Mouse (Mus musculus) liver, embryonic 13.5 days (tissue): ENCODE measurements around the gene Agfg2. TPM values are rescaled to one million over a fixed set of nuclear protein-coding genes. Genes with fewer than 3 reads are reported as not detected.

Experiments
- ATAC-seq: fragments of 200-750 bp; cut with Nextera tagmentation; 2 replicates; pipeline ENCODE4 v1.8.0; 2017; ENCODE audit warnings: low read depth, mild to moderate bottlenecking, moderate number of reproducible peaks, moderate library complexity
- DNase-seq: peaks from one replicate; pipeline ENCODE4 v3.0.0; 2022
- H3K27ac ChIP-seq: fragments of 300-500 bp; sonication (generic); 2 replicates; pipeline ENCODE4 v1.5.1; 2015; ENCODE audit warnings: moderate library complexity, mild to moderate bottlenecking, inconsistent platforms
- H3K27me3 ChIP-seq: fragments of 300-500 bp; sonication (generic); 2 replicates; pipeline ENCODE4 v1.6.1; 2015; ENCODE audit warnings: mild to moderate bottlenecking, inconsistent platforms
- H3K36me3 ChIP-seq: fragments of 300-500 bp; sonication (generic); 2 replicates; pipeline ENCODE4 v1.6.1; 2015; ENCODE audit warnings: mild to moderate bottlenecking, inconsistent platforms
- H3K4me1 ChIP-seq: fragments of 300-500 bp; sonication (generic); replicated peaks from 2 replicates; pipeline ENCODE4 v1.6.1; 2015; ENCODE audit warnings: inconsistent platforms
- H3K4me2 ChIP-seq: fragments of 300-500 bp; sonication (generic); 2 replicates; pipeline ENCODE4 v1.6.1; 2015; ENCODE audit warnings: inconsistent platforms, mild to moderate bottlenecking, moderate library complexity
- H3K4me3 ChIP-seq: fragments of 300-500 bp; sonication (generic); replicated peaks from 2 replicates; pipeline ENCODE4 v1.5.1; 2015; ENCODE audit warnings: mild to moderate bottlenecking, inconsistent platforms
- H3K9ac ChIP-seq: fragments of 300-500 bp; sonication (generic); 2 replicates; pipeline ENCODE4 v1.6.1; 2015; ENCODE audit warnings: mild to moderate bottlenecking, inconsistent platforms
- H3K9me3 ChIP-seq: fragments of 300-500 bp; sonication (generic); replicated peaks from 2 replicates; pipeline ENCODE4 v1.6.1; 2016; ENCODE audit warnings: inconsistent platforms
- WGBS: fragments of 180-500 bp; shearing (Covaris S2); methylation state at CpG from one replicate; pipeline ENCODE4 v1.1.7; 2015; ENCODE audit not compliant: insufficient replicate concordance; 5-methylcytosine and 5-hydroxymethylcytosine counted together
- polyA plus RNA-seq: library from polyadenylated mRNA; unstranded; fragments of >200 nt; fragmentation: Nextera tagmentation; extraction: Ambion mirVana; gene quantifications from 2 replicates; pipeline ENCODE4 v1.2.1, GENCODE M21; 2015

Agfg2 gene
- polyA plus RNA-seq, 1 experiment from 2014 or later = 32.1 TPM

DNA sequence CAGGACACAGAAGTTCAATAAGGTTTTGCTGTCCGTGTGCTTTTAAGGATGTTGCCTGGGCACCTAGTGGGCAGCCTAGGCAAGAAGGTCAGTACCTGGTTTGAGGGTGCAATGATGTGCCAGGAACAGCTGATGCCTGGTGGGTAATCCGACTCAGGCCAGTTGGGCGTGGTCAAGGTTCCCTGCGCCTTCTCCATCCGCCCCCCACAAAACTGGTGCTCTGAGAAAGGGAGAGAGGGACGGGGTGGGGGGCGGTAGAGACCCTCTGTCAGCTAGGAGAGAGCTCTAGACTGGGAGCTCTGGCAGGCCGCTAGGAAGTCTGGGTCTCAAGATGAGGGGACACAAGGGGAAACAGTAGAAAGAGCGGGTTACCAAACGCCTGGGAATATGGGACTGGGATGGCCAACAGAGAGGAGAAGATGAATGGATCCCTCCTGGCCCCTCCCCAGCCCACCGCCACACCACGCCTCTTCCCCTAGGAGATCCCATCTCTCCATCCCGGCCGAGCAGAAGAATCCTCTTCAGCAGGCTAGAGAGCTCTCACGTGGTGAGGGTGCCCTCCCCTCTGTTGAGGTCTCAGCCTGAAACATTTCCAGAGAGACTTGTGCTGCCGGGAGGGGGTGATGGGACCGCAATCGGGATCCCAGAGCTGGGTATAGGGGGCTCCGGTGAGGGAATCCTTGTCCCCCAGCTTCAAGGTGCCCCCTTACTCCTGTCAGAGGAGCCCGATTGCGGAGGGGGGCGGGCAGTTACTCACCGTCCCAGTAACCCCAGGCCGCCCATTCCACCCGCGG lies 76.5 kb downstream of the Agfg2 start:
- H3K4me3 ChIP-seq = no peak overlapping the region
- H3K27me3 ChIP-seq = peaks cover 20% of the 10 kb centered on the region
- ATAC-seq = no peak
- 0 out of 2 replicates have a peak overlapping the region, but pooled peaks have one; percentile 10 for H3K4me2 ChIP-seq
- H3K27ac ChIP-seq = no peak overlapping the region; the same call in 1 of the 2 replicates
- H3K9ac ChIP-seq = 0 out of 2 replicates have a peak overlapping the region, but pooled peaks have one; percentile 15
- peaks cover 7% of the 10 kb centered on the region; the same call in 1 of the 2 replicates for H3K36me3 ChIP-seq
- no peaks in the 10 kb centered on the region for H3K9me3 ChIP-seq
- no peak for DNase-seq
- peaks cover 76% of the 10 kb centered on the region for H3K4me1 ChIP-seq
- WGBS = 41% methylated on average over 26 of the region's 26 CpGs

GRCm38 (mm10) chr5:137601365-137601729 lies 83.2 kb downstream of the Agfg2 start:
- peak overlapping the region; percentile 100 for H3K4me2 ChIP-seq
- peak overlapping the region; percentile 78 for H3K9ac ChIP-seq
- H3K27ac ChIP-seq = peak overlapping the region; percentile 85
- under 1% methylated on average over 22 of the region's 22 CpGs for WGBS
- DNase-seq (peak; percentile 32), ATAC-seq (no peak)
- H3K36me3 ChIP-seq = peaks cover 19% of the 10 kb centered on the region
- H3K27me3 ChIP-seq = no peaks in the 10 kb centered on the region
- H3K9me3 ChIP-seq = no peaks in the 10 kb centered on the region
- H3K4me1 ChIP-seq = peaks cover 80% of the 10 kb centered on the region
- peak overlapping the region; percentile 83 for H3K4me3 ChIP-seq

GRCm38 (mm10) chr5:137600619-137601364 lies 83.7 kb downstream of the Agfg2 start, which contains the start of gene Mospd3:
TSS of gene Mospd3 (minus strand) at chr5:137601058.
- peak; percentile 92 for ATAC-seq
- H3K4me1 ChIP-seq = peaks cover 77% of the 10 kb centered on the region
- H3K9ac ChIP-seq = peak within 1 kb of the TSS; percentile 91
- H3K9me3 ChIP-seq = no peaks in the 10 kb centered on the region
- peak; percentile 96 for DNase-seq
- under 1% methylated on average over 41 of the region's 41 CpGs for WGBS
- H3K27ac ChIP-seq = peak within 1 kb of the TSS; percentile 91
- H3K4me3 ChIP-seq = peak within 1 kb of the TSS; percentile 83
- no peaks in the 10 kb centered on the region for H3K27me3 ChIP-seq
- peaks cover 19% of the 10 kb centered on the region for H3K36me3 ChIP-seq
- peak within 1 kb of the TSS; percentile 100 for H3K4me2 ChIP-seq

Other genes with a start within 250 kb of the Agfg2 start
- gene Zan, start 207.7 kb downstream of the Agfg2 start, polyA plus RNA-seq = 0.12 and 0.16 TPM in 2 replicates
- 45.7 and 46.1 TPM in 2 replicates for gene Pop7, start 182.2 kb downstream of the Agfg2 start, polyA plus RNA-seq
- gene Gigyf1, start 166.2 kb downstream of the Agfg2 start, polyA plus RNA-seq = 3.3 and 3.7 TPM in 2 replicates
- gene Epo, start 151.5 kb downstream of the Agfg2 start, polyA plus RNA-seq = 0.96 and 1.2 TPM in 2 replicates
- 139 and 159 TPM in 2 replicates for gene Gnb2, start 151.2 kb downstream of the Agfg2 start, polyA plus RNA-seq
- gene Actl6b, start 131.2 kb downstream of the Agfg2 start, polyA plus RNA-seq = 0.14 and 0.16 TPM in 2 replicates
- gene Tfr2, start 114.9 kb downstream of the Agfg2 start, polyA plus RNA-seq = 41.5 and 45.7 TPM in 2 replicates
- 32.3 and 32.8 TPM in 2 replicates for gene Mospd3, start 83.7 kb downstream of the Agfg2 start, polyA plus RNA-seq
- gene Pcolce, start 70.9 kb downstream of the Agfg2 start, polyA plus RNA-seq = 15.5 and 16.1 TPM in 2 replicates
- 0.08 TPM in 1 of 2 replicates, not detected in the other for gene Fbxo24, start 55.7 kb downstream of the Agfg2 start, polyA plus RNA-seq
- 24.8 and 32.0 TPM in 2 replicates for gene Lrch4, start 55.6 kb downstream of the Agfg2 start, polyA plus RNA-seq
- gene Gm20605, start 55.6 kb downstream of the Agfg2 start, polyA plus RNA-seq = 3.4 and 4.1 TPM in 2 replicates
- 2.8 and 3.4 TPM in 2 replicates for gene Sap25, start 43.4 kb downstream of the Agfg2 start, polyA plus RNA-seq
- gene Irs3, start 39.0 kb downstream of the Agfg2 start, polyA plus RNA-seq = 0.13 TPM in 1 of 2 replicates, not detected in the other
- 0.17 and 0.19 TPM in 2 replicates for gene Nyap1, start 56.9 kb upstream of the Agfg2 start, polyA plus RNA-seq
- 66.8 and 69.1 TPM in 2 replicates for gene Tsc22d4, start 61.0 kb upstream of the Agfg2 start, polyA plus RNA-seq
- 17.8 and 20.1 TPM in 2 replicates for gene Ppp1r35, start 94.1 kb upstream of the Agfg2 start, polyA plus RNA-seq
- gene Mepce, start 102.9 kb upstream of the Agfg2 start, polyA plus RNA-seq = 4.5 and 4.9 TPM in 2 replicates
- 3.5 and 4.8 TPM in 2 replicates for gene Zcwpw1, start 103.1 kb upstream of the Agfg2 start, polyA plus RNA-seq
- 1.4 and 1.8 TPM in 2 replicates for gene Pilra, start 151.6 kb upstream of the Agfg2 start, polyA plus RNA-seq
- 2.1 TPM in 2 replicates for gene Pilrb1, start 173.4 kb upstream of the Agfg2 start, polyA plus RNA-seq
- gene Pilrb2, start 187.1 kb upstream of the Agfg2 start, polyA plus RNA-seq = 1.6 and 2.1 TPM in 2 replicates
- gene Cyp3a13, start 236.9 kb upstream of the Agfg2 start, polyA plus RNA-seq = 1.5 and 1.8 TPM in 2 replicates